Mouse (Mus musculus) intestine, embryonic 14.5 days (tissue): Measurements from ENCODE around the gene Mettl9. TPM values are rescaled to one million over a fixed set of nuclear protein-coding genes. Genes with fewer than 3 reads are reported as not detected.

Experiments
- ATAC-seq: fragments of 200-750 bp; cut with Nextera tagmentation; replicated peaks from 2 replicates; pipeline ENCODE4 v1.8.0; 2017; ENCODE audit warnings: low read depth, moderate number of reproducible peaks, moderate TSS enrichment, moderate library complexity; ENCODE audit not compliant: low FRiP score, low TSS enrichment
- DNase-seq: peaks from one replicate; pipeline ENCODE4 v3.0.0-alpha.2; 2018; ENCODE audit warnings: low spot score
- H3K27ac ChIP-seq: fragments of 300-500 bp; sonication (generic); 2 replicates; pipeline ENCODE4 v1.5.1; 2014; ENCODE audit warnings: low read depth, mild to moderate bottlenecking, control low read depth
- H3K27me3 ChIP-seq: fragments of 300-500 bp; sonication (generic); replicated peaks from 2 replicates; pipeline ENCODE4 v1.6.1; 2014; ENCODE audit warnings: low read length, control low read depth; ENCODE audit not compliant: control insufficient read depth, insufficient read depth
- H3K36me3 ChIP-seq: fragments of 300-500 bp; sonication (generic); 2 replicates; pipeline ENCODE4 v1.6.1; 2014; ENCODE audit warnings: low read length, control low read depth; ENCODE audit not compliant: control insufficient read depth, insufficient read depth
- H3K4me1 ChIP-seq: fragments of 300-500 bp; sonication (generic); replicated peaks from 2 replicates; pipeline ENCODE4 v1.6.1; 2014; ENCODE audit warnings: low read length, control low read depth, mixed read lengths; ENCODE audit not compliant: control insufficient read depth, insufficient read depth
- H3K4me2 ChIP-seq: fragments of 300-500 bp; sonication (generic); 2 replicates; pipeline ENCODE4 v1.6.1; 2014; ENCODE audit warnings: low read length
- H3K4me3 ChIP-seq: fragments of 300-500 bp; sonication (generic); 2 replicates; pipeline ENCODE4 v1.5.1; 2014; ENCODE audit warnings: low read depth, low read length, control low read depth, mixed read lengths
- H3K9ac ChIP-seq: fragments of 300-500 bp; sonication (generic); 2 replicates; pipeline ENCODE4 v1.6.1; 2014; ENCODE audit warnings: mild to moderate bottlenecking, low read length
- H3K9me3 ChIP-seq: fragments of 300-500 bp; sonication (generic); 2 replicates; pipeline ENCODE4 v1.6.1; 2016; ENCODE audit warnings: low read length, control low read depth; ENCODE audit not compliant: control insufficient read depth
- WGBS: fragments of 180-500 bp; shearing (Covaris S2); extraction: QIAGEN DNeasy Blood & Tissue Kit; methylation state at CpG from one replicate; pipeline ENCODE4 v1.1.7; 2014; 5-methylcytosine and 5-hydroxymethylcytosine counted together
- polyA plus RNA-seq: library from polyadenylated mRNA; unstranded; fragments of >200 nt; fragmentation: Nextera tagmentation; extraction: Ambion mirVana; gene quantifications from 2 replicates; pipeline ENCODE4 v1.2.1, GENCODE M21; 2014

Mettl9 gene
- polyA plus RNA-seq, 1 experiment from 2014 or later = 162 TPM

DNA sequence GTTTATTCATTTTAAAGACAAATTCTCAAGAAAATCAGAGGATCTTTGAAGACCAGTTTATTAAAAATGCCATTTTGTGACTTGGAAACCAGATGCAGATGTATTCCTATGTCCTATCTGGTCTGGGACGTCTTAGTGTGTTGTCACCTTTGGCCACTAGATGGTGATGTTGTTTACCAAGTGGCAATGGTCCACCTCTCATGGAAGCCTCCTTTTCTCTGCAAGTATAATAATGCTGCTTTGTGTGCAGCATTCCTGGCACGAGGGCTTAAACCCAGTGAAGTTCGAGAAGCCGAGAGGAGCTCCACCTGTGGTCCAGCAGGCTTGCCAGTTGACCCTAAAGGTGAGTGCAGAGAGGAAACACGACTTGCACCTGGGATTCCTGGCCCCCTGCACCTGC lies 43.6 kb downstream of the Mettl9 start:
- Histone ChIP-seq H3K4me2 (no peak overlapping the region), H3K36me3 (peaks cover 42% of the 10 kb centered on the region), H3K27me3 (no peaks in the 10 kb centered on the region), H3K4me3 (no peak overlapping the region), H3K4me1 (no peaks in the 10 kb centered on the region), H3K9me3 (no peaks in the 10 kb centered on the region), H3K9ac (no peak overlapping the region), H3K27ac (no peak overlapping the region)
- DNase-seq (peak; percentile 65), ATAC-seq (peak; percentile 73; the same call in 1 of the 2 replicates)
- 31% methylated on average over 5 of the region's 5 CpGs for WGBS

DNA sequence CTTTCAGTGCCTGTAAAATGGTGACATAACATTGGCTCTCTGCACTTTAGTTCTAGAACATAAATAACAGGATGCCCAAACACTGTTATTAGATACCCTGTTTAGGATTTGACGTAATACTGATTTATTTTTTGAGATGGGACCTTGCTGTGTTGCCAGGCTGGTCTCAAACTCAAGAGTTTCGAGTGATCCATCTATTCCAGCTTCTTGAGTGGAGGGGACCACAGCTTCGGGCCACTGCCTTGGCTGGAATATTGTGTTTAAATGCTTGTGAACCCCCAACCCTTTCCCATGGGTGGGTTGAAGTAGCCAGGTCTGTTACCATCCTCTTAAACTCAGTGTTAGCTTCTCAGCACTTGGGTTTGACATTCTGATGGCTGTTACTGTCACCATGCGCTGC lies 47.1 kb downstream of the Mettl9 start, which contains the start of gene Otoa:
Gene Otoa (plus strand): TSS at position 301 of the 400 bp plus-strand sequence.
- H3K4me3 ChIP-seq = no peak within 1 kb of the TSS
- H3K9ac ChIP-seq = no peak within 1 kb of the TSS
- no peak for DNase-seq
- H3K4me2 ChIP-seq = no peak within 1 kb of the TSS
- H3K36me3 ChIP-seq = peaks cover 24% of the 10 kb centered on the region
- 85% methylated on average over 4 of the region's 4 CpGs for WGBS
- no peak within 1 kb of the TSS for H3K27ac ChIP-seq
- no peaks in the 10 kb centered on the region for H3K27me3 ChIP-seq
- H3K9me3 ChIP-seq = no peaks in the 10 kb centered on the region
- ATAC-seq = no peak
- H3K4me1 ChIP-seq = no peaks in the 10 kb centered on the region

DNA sequence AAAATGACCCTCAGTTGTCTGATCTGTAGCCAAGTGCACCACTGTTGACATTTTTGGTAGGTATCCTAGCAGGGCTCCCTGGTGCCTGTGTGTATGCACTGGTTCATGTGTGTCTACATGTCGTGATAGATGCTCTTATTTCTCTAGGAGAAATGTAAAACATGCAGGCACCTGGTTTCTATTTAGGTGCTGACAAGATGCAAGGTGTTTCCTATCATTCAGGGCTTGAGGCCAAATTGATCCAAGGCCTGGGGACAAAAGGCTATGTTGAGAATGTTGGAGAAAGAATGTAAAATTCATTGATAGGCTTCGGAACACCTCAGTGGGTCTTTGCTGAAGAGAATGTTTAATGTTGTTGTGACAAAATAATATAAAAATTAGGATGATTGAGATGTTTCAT lies 47.6 kb downstream of the Mettl9 start:
- no peak for DNase-seq

DNA sequence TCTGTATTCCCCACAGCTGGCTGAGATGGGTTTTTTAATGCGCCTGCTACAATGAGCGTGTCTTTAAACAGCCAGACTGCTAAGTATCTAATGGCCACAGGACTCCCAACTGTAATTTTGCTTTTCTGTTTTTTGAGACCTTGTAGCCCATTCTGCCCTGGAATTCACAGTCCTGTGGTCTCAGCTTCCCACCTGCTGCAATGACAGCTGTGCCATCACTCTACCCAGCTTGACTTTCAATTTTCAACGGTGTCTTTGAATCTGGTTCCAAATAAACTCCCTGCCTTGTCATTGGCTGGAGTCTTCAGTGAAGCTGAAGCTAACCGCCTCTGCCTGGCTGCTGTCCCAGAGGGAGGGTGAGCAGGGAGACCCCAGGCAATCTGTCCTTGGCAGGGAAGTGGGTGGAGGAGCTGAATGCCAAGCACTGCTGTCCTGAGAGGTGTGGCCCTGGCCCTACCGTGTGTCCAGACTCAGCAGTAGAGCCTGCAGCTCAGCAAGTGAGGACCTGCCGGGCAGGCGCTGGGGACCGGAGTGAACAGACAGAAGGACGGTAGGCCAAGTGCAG lies 48.8 kb downstream of the Mettl9 start:
- H3K4me2 ChIP-seq = no peak overlapping the region
- no peaks in the 10 kb centered on the region for H3K27me3 ChIP-seq
- 66% methylated on average over 9 of the region's 9 CpGs for WGBS
- H3K27ac ChIP-seq = no peak overlapping the region
- no peak overlapping the region for H3K9ac ChIP-seq
- DNase-seq (no peak), ATAC-seq (no peak)
- H3K9me3 ChIP-seq = no peaks in the 10 kb centered on the region
- no peaks in the 10 kb centered on the region for H3K4me1 ChIP-seq
- H3K4me3 ChIP-seq = no peak overlapping the region
- peaks cover 8% of the 10 kb centered on the region for H3K36me3 ChIP-seq

More for the DNA sequence above, 47.6 kb downstream of the Mettl9 start:
- H3K27ac ChIP-seq = no peak overlapping the region
- ATAC-seq = no peak
- 73% methylated on average over 2 of the region's 2 CpGs for WGBS
- peaks cover 20% of the 10 kb centered on the region for H3K36me3 ChIP-seq
- H3K4me3 ChIP-seq = no peak overlapping the region
- H3K9ac ChIP-seq = no peak overlapping the region
- H3K9me3 ChIP-seq = no peaks in the 10 kb centered on the region
- no peaks in the 10 kb centered on the region for H3K27me3 ChIP-seq
- H3K4me1 ChIP-seq = no peaks in the 10 kb centered on the region
- no peak overlapping the region for H3K4me2 ChIP-seq

DNA sequence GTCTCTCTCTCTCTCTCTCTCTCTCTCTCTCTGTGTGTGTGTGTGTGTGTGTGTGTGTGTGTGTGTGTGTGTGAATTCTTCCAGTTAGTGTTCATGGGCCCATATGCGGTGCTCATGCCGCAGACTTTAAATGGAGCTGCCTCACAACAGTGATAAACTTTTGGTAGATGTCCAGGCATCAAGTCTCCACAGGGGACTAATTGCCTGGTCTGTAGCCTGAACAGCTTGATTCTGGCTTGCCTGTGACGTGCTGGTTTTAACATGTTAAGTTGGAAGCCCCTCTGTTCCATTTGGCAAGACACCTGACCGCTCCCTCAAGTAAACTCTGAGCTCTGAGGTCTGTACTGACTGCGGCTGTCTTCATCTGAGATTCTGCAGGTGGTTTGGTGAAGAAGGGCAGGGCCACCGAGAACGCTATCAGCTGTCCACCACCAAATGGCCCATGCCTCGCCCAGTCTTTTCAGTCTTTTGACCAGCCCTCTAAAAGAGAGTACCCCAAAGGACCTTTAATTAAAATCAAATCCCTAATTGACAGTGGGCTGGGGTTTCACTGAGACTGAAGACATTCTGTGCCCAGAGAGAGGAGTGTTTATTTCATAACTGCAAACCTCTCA lies 50.7 kb downstream of the Mettl9 start:
- Histone ChIP-seq H3K36me3 (no peaks in the 10 kb centered on the region), H3K9me3 (no peaks in the 10 kb centered on the region), H3K4me2 (no peak overlapping the region), H3K27me3 (no peaks in the 10 kb centered on the region), H3K27ac (no peak overlapping the region), H3K4me1 (no peaks in the 10 kb centered on the region), H3K4me3 (no peak overlapping the region), H3K9ac (no peak overlapping the region)
- ATAC-seq (no peak), DNase-seq (no peak)
- 60% methylated on average over 8 of the region's 8 CpGs for WGBS

DNA sequence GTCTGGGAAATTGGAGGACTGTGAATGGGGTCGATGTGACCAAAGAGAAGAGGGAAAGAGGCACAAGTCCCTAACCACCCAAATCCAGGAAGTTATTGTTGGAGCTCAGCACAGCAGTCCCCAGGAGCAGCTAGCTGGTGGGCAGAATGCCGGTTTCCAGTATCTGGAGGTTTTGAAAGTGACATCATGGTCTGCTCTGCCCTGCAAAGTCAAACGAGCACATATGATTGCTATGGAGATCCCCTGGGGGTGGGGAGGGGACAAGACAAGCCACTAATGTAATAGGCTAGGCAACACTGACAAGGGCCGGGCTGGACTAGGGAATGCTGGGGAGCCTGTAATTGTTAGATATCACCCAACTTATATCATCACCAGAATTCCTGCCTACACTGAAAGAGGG lies 51.3 kb downstream of the Mettl9 start:
- Histone ChIP-seq H3K4me3 (no peak overlapping the region), H3K4me1 (no peaks in the 10 kb centered on the region), H3K9me3 (no peaks in the 10 kb centered on the region), H3K36me3 (no peaks in the 10 kb centered on the region), H3K27ac (no peak overlapping the region), H3K9ac (no peak overlapping the region), H3K4me2 (no peak overlapping the region), H3K27me3 (no peaks in the 10 kb centered on the region)
- no peak for ATAC-seq
- no peak for DNase-seq
- 30% methylated on average over 4 of the region's 4 CpGs for WGBS

DNA sequence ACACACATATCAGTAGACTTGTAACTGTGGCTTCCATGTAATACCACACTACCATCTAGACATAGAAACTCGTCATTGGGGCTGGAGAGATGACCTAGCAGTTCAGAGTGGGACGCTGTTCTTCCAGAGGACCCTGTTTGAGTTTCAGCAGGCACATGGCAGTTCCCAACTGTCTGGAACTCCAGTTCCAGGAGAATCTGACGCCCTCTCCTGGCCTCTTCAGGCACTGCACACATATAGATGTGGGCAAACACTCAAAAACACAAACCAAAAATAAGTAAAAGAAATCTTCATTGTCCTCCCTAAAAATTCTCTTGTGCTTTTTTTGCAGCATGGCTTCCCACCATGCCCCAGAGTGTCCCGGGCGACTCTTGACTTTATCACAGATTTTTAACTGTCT lies 54.5 kb downstream of the Mettl9 start:
- H3K9ac ChIP-seq = no peak overlapping the region
- ATAC-seq = no peak
- DNase-seq = no peak
- H3K9me3 ChIP-seq = no peaks in the 10 kb centered on the region
- no peak overlapping the region for H3K4me3 ChIP-seq
- no peaks in the 10 kb centered on the region for H3K27me3 ChIP-seq
- no peaks in the 10 kb centered on the region for H3K36me3 ChIP-seq
- no peak overlapping the region for H3K4me2 ChIP-seq
- H3K27ac ChIP-seq = no peak overlapping the region
- WGBS = 76% methylated on average over 5 of the region's 5 CpGs
- H3K4me1 ChIP-seq = no peaks in the 10 kb centered on the region

DNA sequence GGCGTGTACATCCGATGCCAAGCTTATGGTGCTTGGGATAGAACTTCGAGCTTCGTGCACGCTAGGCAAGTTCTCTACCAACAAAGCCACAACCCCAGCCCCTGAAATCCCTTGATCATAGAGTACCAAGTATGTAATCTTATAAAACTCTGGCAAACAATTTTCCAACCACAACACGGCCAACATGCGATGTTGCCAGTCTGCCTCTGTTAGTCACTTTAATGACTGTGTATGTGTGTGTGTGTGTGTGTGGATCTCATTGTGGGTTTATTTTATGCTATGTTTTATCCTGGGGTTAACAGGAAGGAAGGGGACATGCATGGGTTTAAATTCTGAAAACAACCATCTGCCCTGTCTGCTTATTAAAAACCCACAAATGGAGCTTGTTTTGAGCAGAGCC lies 56.5 kb downstream of the Mettl9 start:
- DNase-seq = no peak
- H3K9me3 ChIP-seq = no peaks in the 10 kb centered on the region

DNA sequence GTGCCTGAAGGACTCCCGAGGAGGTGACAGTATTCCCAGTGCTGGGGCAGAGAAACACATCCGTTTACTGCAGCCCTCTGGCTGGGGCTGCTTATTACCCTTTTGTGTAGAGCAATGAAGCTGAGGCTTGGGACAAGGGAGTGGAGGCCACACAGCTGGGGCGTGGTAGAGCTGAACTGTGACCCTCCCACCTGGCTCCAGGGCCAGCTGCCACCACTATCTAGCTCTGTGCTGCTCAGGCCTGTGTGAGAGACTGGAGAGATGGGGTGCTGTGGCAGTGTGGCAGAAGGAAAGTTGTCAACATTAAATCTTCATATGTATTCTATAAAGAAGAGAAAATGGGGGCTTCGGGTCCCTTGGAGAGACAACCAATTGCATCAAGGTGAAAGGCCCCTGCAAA lies 58.8 kb downstream of the Mettl9 start:
- no peak overlapping the region for H3K4me3 ChIP-seq

More for the DNA sequence above, 56.5 kb downstream of the Mettl9 start:
- Histone ChIP-seq H3K27ac (no peak overlapping the region), H3K4me1 (no peaks in the 10 kb centered on the region), H3K9ac (no peak overlapping the region), H3K27me3 (no peaks in the 10 kb centered on the region), H3K4me2 (no peak overlapping the region), H3K36me3 (no peaks in the 10 kb centered on the region), H3K4me3 (no peak overlapping the region)
- WGBS = 84% methylated on average over 7 of the region's 7 CpGs
- no peak for ATAC-seq

More for the DNA sequence above, 58.8 kb downstream of the Mettl9 start:
- ATAC-seq (no peak; the same call in 1 of the 2 replicates), DNase-seq (no peak)
- Histone ChIP-seq H3K27me3 (no peaks in the 10 kb centered on the region), H3K4me1 (no peaks in the 10 kb centered on the region), H3K27ac (no peak overlapping the region), H3K4me2 (no peak overlapping the region), H3K36me3 (no peaks in the 10 kb centered on the region), H3K9me3 (no peaks in the 10 kb centered on the region), H3K9ac (no peak overlapping the region)
- 70% methylated on average over 4 of the region's 4 CpGs for WGBS
